Mouse (Mus musculus): Measurements from ENCODE around the gene Chaf1a. TPM values are rescaled to one million over a fixed set of nuclear protein-coding genes. Genes with fewer than 3 reads are reported as not detected.

Gene Chaf1a
- polyA plus RNA-seq, 1 experiment from 2014 or later, result 14.2 TPM

DNA sequence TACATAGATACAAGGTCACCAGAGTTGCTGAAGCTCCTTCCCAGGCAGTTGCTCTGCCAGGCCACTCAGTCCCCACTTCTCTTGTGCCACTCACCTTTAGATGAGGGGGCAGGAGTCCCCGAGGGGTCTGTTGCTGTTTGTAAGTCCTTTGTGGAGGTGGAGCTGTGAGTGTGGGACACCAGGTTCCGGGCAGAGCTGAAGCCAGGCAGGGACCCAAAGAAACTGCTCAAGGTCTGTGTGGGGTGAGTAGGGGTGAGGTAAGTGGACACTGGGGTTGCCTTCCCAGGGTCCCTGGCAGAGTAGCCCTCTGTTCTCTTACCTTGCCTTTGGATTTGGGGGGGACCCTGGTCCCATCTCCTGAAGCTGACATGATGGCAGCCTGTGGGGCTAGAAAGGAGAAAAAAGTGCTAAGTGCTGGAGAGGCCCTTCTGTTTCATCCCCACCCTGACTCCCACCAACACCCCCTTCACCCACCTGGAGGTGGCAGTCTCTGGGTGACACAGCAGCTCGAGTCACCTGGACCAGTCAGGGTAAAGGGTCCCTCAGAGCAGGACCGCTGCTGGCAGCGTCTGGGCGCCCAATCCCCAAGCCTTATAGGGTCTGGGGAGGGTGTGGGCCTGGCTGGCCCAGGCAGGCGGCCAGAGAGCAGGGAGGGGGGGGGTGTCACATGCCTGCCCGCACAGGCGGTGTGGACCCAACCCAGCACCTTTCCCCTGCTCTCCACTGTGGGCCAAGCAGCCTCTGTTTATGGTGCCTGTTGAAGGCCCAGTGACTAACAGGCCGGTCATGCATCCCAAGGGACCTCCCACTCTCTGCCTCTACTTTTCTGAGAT lies 69.2 kb downstream of the Chaf1a start, which contains the start of gene Plin4:
Gene Plin4 (minus strand): TSS at position 585 of the 833 bp plus-strand sequence.
- Histone ChIP-seq H3K9me3 (ENCODE audit: control insufficient read depth, low read length) (no peaks in the 10 kb centered on the region), H3K4me3 (ENCODE audit: low read depth, low read length) (no peak within 1 kb of the TSS), H3K9ac (ENCODE audit: low read depth, low read length) (no peak within 1 kb of the TSS), H3K27me3 (replicated peaks; ENCODE audit: control insufficient read depth, insufficient read depth, low read length) (no peaks in the 10 kb centered on the region), H3K27ac (replicated peaks; ENCODE audit: low read depth, low read length) (no peak within 1 kb of the TSS), H3K36me3 (ENCODE audit: control insufficient read depth, insufficient read depth, low read length) (no peaks in the 10 kb centered on the region), H3K4me1 (ENCODE audit: control insufficient read depth, insufficient read depth, low read length) (no peaks in the 10 kb centered on the region), H3K4me2 (ENCODE audit: low read depth, low read length) (no peak within 1 kb of the TSS)
- 60% methylated on average over 7 of the region's 10 CpGs for WGBS
- DNase-seq (ENCODE audit: low spot score) (no peak), ATAC-seq (ENCODE audit: low read depth) (0 out of 2 replicates have a peak, but pooled peaks have one; percentile 23)

DNA sequence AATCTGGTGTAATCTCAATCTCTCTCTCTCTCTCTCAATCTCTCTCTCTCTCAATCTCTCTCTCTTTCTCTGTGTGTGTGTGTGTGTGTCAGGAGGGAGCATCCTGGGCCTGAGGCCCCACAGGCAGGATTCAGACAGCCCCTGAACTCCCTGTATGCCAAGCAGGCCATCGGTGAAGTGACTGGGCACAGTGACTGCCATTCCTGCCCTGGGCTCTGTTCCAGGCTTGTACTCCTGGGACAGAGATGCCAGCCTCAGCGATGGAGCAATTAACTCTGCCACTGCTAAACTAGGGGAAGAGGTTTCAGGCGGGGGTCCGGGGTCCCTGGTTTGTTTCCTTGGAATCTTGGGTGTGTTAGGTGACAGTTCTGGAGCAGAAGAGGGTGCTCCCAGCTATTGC lies 70.3 kb downstream of the Chaf1a start:
- WGBS, result 67% methylated on average over 4 of the region's 4 CpGs
- Histone ChIP-seq H3K4me2 (ENCODE audit: low read depth, low read length) (no peak overlapping the region), H3K4me1 (ENCODE audit: control insufficient read depth, insufficient read depth, low read length) (no peaks in the 10 kb centered on the region), H3K27me3 (replicated peaks; ENCODE audit: control insufficient read depth, insufficient read depth, low read length) (no peaks in the 10 kb centered on the region), H3K27ac (replicated peaks; ENCODE audit: low read depth, low read length) (no peak overlapping the region), H3K9ac (ENCODE audit: low read depth, low read length) (no peak overlapping the region), H3K9me3 (ENCODE audit: control insufficient read depth, low read length) (no peaks in the 10 kb centered on the region), H3K4me3 (ENCODE audit: low read depth, low read length) (no peak overlapping the region), H3K36me3 (ENCODE audit: control insufficient read depth, insufficient read depth, low read length) (no peaks in the 10 kb centered on the region)
- DNase-seq (ENCODE audit: low spot score) (no peak), ATAC-seq (ENCODE audit: low read depth) (no peak)

DNA sequence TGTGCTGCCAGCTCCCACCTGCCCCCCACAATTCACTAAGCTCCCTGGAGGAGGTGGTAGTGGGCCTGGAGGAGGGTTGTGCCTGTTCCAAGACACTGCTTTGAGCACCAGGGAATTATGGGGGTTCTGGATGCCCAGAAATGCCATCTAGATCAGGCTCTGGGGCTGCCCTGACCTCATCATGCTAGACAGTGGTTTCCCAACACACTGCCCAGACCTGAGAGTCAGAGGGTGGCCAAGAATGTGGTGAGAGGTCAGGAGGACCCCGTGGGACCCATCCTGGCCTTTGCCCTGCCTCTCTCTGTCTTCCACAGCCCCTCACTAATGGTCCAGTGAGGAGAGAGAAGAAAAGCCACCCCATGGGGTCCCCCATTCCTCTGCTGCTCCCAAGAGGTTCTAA lies 70.8 kb downstream of the Chaf1a start:
- no peak for ATAC-seq (ENCODE audit: low read depth)
- Histone ChIP-seq H3K27me3 (replicated peaks; ENCODE audit: control insufficient read depth, insufficient read depth, low read length) (no peaks in the 10 kb centered on the region), H3K27ac (replicated peaks; ENCODE audit: low read depth, low read length) (no peak overlapping the region), H3K4me1 (ENCODE audit: control insufficient read depth, insufficient read depth, low read length) (no peaks in the 10 kb centered on the region), H3K9me3 (ENCODE audit: control insufficient read depth, low read length) (no peaks in the 10 kb centered on the region), H3K36me3 (ENCODE audit: control insufficient read depth, insufficient read depth, low read length) (no peaks in the 10 kb centered on the region), H3K9ac (ENCODE audit: low read depth, low read length) (no peak overlapping the region), H3K4me2 (ENCODE audit: low read depth, low read length) (no peak overlapping the region), H3K4me3 (ENCODE audit: low read depth, low read length) (no peak overlapping the region)
- no peak for DNase-seq (ENCODE audit: low spot score)
- 69% methylated on average over 1 of the region's 1 CpGs for WGBS

GRCm38 (mm10) chr17:56111864-56112263 lies 71.6 kb downstream of the Chaf1a start:
- no peak overlapping the region for H3K27ac ChIP-seq (replicated peaks; ENCODE audit: low read depth, low read length)
- H3K4me3 ChIP-seq (ENCODE audit: low read depth, low read length), result no peak overlapping the region
- H3K36me3 ChIP-seq (ENCODE audit: control insufficient read depth, insufficient read depth, low read length), result no peaks in the 10 kb centered on the region
- ATAC-seq (ENCODE audit: low read depth) (no peak), DNase-seq (ENCODE audit: low spot score) (peak; percentile 81)
- WGBS, result 36% methylated on average over 4 of the region's 5 CpGs
- no peak overlapping the region for H3K4me2 ChIP-seq (ENCODE audit: low read depth, low read length)
- H3K4me1 ChIP-seq (ENCODE audit: control insufficient read depth, insufficient read depth, low read length), result no peaks in the 10 kb centered on the region
- no peak overlapping the region for H3K9ac ChIP-seq (ENCODE audit: low read depth, low read length)
- no peaks in the 10 kb centered on the region for H3K9me3 ChIP-seq (ENCODE audit: control insufficient read depth, low read length)
- peaks cover 1% of the 10 kb centered on the region for H3K27me3 ChIP-seq (replicated peaks; ENCODE audit: control insufficient read depth, insufficient read depth, low read length)

GRCm38 (mm10) chr17:56112743-56113142 lies 72.5 kb downstream of the Chaf1a start:
- peaks cover 7% of the 10 kb centered on the region for H3K27me3 ChIP-seq (replicated peaks; ENCODE audit: control insufficient read depth, insufficient read depth, low read length)
- WGBS, result 57% methylated on average over 3 of the region's 3 CpGs
- no peak overlapping the region for H3K27ac ChIP-seq (replicated peaks; ENCODE audit: low read depth, low read length)
- no peak overlapping the region for H3K4me2 ChIP-seq (ENCODE audit: low read depth, low read length)
- no peak for ATAC-seq (ENCODE audit: low read depth)
- no peaks in the 10 kb centered on the region for H3K9me3 ChIP-seq (ENCODE audit: control insufficient read depth, low read length)
- no peaks in the 10 kb centered on the region for H3K36me3 ChIP-seq (ENCODE audit: control insufficient read depth, insufficient read depth, low read length)
- no peak for DNase-seq (ENCODE audit: low spot score)
- no peak overlapping the region for H3K4me3 ChIP-seq (ENCODE audit: low read depth, low read length)
- no peak overlapping the region for H3K9ac ChIP-seq (ENCODE audit: low read depth, low read length)
- H3K4me1 ChIP-seq (ENCODE audit: control insufficient read depth, insufficient read depth, low read length), result peaks cover 3% of the 10 kb centered on the region; the same call in 1 of the 2 replicates

DNA sequence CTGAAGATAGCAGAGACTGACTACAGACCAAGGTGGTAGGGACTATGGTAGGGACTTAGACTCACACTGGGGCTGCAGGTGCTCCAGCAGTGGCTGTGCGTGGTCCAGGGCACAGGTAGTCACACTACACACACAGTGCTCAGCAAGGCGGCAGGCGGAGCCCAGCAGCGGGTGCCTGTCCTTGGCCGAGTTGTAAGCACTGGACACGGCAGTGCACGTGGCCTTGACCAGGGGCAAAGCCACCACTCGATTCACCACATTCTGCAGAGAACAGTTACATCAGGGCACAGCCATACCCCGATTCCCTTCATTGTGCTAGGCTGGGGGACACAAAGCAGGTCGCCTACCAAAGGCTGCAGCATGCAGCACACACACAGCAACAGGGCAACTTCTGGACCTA lies 76.0 kb downstream of the Chaf1a start:
- 71% methylated on average over 10 of the region's 10 CpGs for WGBS
- Histone ChIP-seq H3K27me3 (replicated peaks; ENCODE audit: control insufficient read depth, insufficient read depth, low read length) (peaks cover 38% of the 10 kb centered on the region), H3K36me3 (ENCODE audit: control insufficient read depth, insufficient read depth, low read length) (no peaks in the 10 kb centered on the region), H3K27ac (replicated peaks; ENCODE audit: low read depth, low read length) (no peak overlapping the region), H3K9ac (ENCODE audit: low read depth, low read length) (no peak overlapping the region), H3K4me2 (ENCODE audit: low read depth, low read length) (no peak overlapping the region), H3K4me3 (ENCODE audit: low read depth, low read length) (no peak overlapping the region), H3K4me1 (ENCODE audit: control insufficient read depth, insufficient read depth, low read length) (peaks cover 3% of the 10 kb centered on the region; the same call in 1 of the 2 replicates), H3K9me3 (ENCODE audit: control insufficient read depth, low read length) (no peaks in the 10 kb centered on the region)
- ATAC-seq (ENCODE audit: low read depth) (no peak), DNase-seq (ENCODE audit: low spot score) (no peak)

GRCm38 (mm10) chr17:56117251-56117710 lies 77.0 kb downstream of the Chaf1a start, which contains the start of gene Plin5:
Gene Plin5 (minus strand): TSS chr17:56117596.
- peak; percentile 44 for DNase-seq (ENCODE audit: low spot score)
- peaks cover 3% of the 10 kb centered on the region; the same call in 1 of the 2 replicates for H3K4me1 ChIP-seq (ENCODE audit: control insufficient read depth, insufficient read depth, low read length)
- 3% methylated on average over 20 of the region's 27 CpGs for WGBS
- H3K9ac ChIP-seq (ENCODE audit: low read depth, low read length), result 0 out of 2 replicates have a peak within 1 kb of the TSS, but pooled peaks have one; percentile 11
- H3K4me3 ChIP-seq (ENCODE audit: low read depth, low read length), result peak within 1 kb of the TSS; percentile 25
- H3K27ac ChIP-seq (replicated peaks; ENCODE audit: low read depth, low read length), result no peak within 1 kb of the TSS
- peak; percentile 58 for ATAC-seq (ENCODE audit: low read depth)
- H3K27me3 ChIP-seq (replicated peaks; ENCODE audit: control insufficient read depth, insufficient read depth, low read length), result peaks cover 49% of the 10 kb centered on the region
- H3K9me3 ChIP-seq (ENCODE audit: control insufficient read depth, low read length), result peaks cover 4% of the 10 kb centered on the region
- peak within 1 kb of the TSS; percentile 52 for H3K4me2 ChIP-seq (ENCODE audit: low read depth, low read length)
- H3K36me3 ChIP-seq (ENCODE audit: control insufficient read depth, insufficient read depth, low read length), result no peaks in the 10 kb centered on the region

GRCm38 (mm10) chr17:56119431-56119830 lies 79.2 kb downstream of the Chaf1a start:
- DNase-seq (ENCODE audit: low spot score) (no peak), ATAC-seq (ENCODE audit: low read depth) (no peak)
- Histone ChIP-seq H3K36me3 (ENCODE audit: control insufficient read depth, insufficient read depth, low read length) (no peaks in the 10 kb centered on the region), H3K9ac (ENCODE audit: low read depth, low read length) (no peak overlapping the region), H3K4me1 (ENCODE audit: control insufficient read depth, insufficient read depth, low read length) (peaks cover 8% of the 10 kb centered on the region; the same call in 1 of the 2 replicates), H3K27me3 (replicated peaks; ENCODE audit: control insufficient read depth, insufficient read depth, low read length) (peaks cover 70% of the 10 kb centered on the region), H3K9me3 (ENCODE audit: control insufficient read depth, low read length) (peaks cover 16% of the 10 kb centered on the region), H3K4me2 (ENCODE audit: low read depth, low read length) (no peak overlapping the region), H3K4me3 (ENCODE audit: low read depth, low read length) (peak overlapping the region; percentile 4; the same call in 1 of the 2 replicates), H3K27ac (replicated peaks; ENCODE audit: low read depth, low read length) (no peak overlapping the region)
- 38% methylated on average over 12 of the region's 12 CpGs for WGBS
